Mouse (Mus musculus) hematopoietic stem cell, adult 5-6 weeks (primary cell): ENCODE measurements around the gene Snd1. TPM values are rescaled to one million over a fixed set of nuclear protein-coding genes. Genes with fewer than 3 reads are reported as not detected.

Experiments
- ATAC-seq, 2 experiments: fragments of 125-278 bp in 1 of 2; replicated peaks in 1 of 2; 2 replicates each; pipeline ENCODE4 v1.8.0; 2016 to 2017; ENCODE audit warnings: inconsistent platforms in 2 of 2, mild to moderate bottlenecking in 2 of 2, moderate number of reproducible peaks in 2 of 2, low read depth in 1 of 2, moderate TSS enrichment in 1 of 2; ENCODE audit not compliant: low FRiP score in 2 of 2, poor library complexity in 2 of 2, severe bottlenecking in 2 of 2, insufficient read depth in 1 of 2, low TSS enrichment in 1 of 2
- total RNA-seq: library from RNA; stranded (forward); fragments of 172-1452, 232-1000 nt; gene quantifications from 2 replicates; pipeline ENCODE4 v1.2.3, GENCODE M21; 2017

Gene Snd1
- total RNA-seq, 1 experiment from 2014 or later = 229 TPM

- no peak for ATAC-seq
Measured at GRCm38 (mm10) chr6:28737601-28738000, 262.7 kb downstream of the Snd1 start.

- no peak for ATAC-seq
Measured at GRCm38 (mm10) chr6:28743586-28743985, 268.6 kb downstream of the Snd1 start.

GRCm38 (mm10) chr6:28745864-28746263, 270.9 kb downstream of the Snd1 start:
- no peak for ATAC-seq

- ATAC-seq = no peak
Measured at GRCm38 (mm10) chr6:28747025-28747424, 272.1 kb downstream of the Snd1 start.

- ATAC-seq = no peak
Measured at GRCm38 (mm10) chr6:28747931-28748670, 273.2 kb downstream of the Snd1 start.

GRCm38 (mm10) chr6:28749224-28749623, 274.3 kb downstream of the Snd1 start:
- ATAC-seq = no peak

- no peak for ATAC-seq
Measured at GRCm38 (mm10) chr6:28751186-28751585, 276.2 kb downstream of the Snd1 start.

GRCm38 (mm10) chr6:28753217-28753616, 278.3 kb downstream of the Snd1 start:
- ATAC-seq = no peak

GRCm38 (mm10) chr6:28753681-28754080, 278.7 kb downstream of the Snd1 start:
- ATAC-seq = no peak

- ATAC-seq = no peak
Measured at GRCm38 (mm10) chr6:28754127-28754898, 279.4 kb downstream of the Snd1 start.

- ATAC-seq = no peak
Measured at GRCm38 (mm10) chr6:28756306-28757018, 281.5 kb downstream of the Snd1 start.

- no peak for ATAC-seq
Measured at GRCm38 (mm10) chr6:28758293-28758692, 283.4 kb downstream of the Snd1 start.

GRCm38 (mm10) chr6:28761728-28762127, 286.8 kb downstream of the Snd1 start:
- ATAC-seq = no peak

GRCm38 (mm10) chr6:28762132-28762775, 287.3 kb downstream of the Snd1 start:
- ATAC-seq = no peak

- 0 out of 4 replicates have a peak, but pooled peaks of 1 of the 2 experiments have one; percentile 33 for ATAC-seq
Measured at GRCm38 (mm10) chr6:28766622-28767021, 291.7 kb downstream of the Snd1 start.

- no peak for ATAC-seq
Measured at GRCm38 (mm10) chr6:28767891-28768481, 293.0 kb downstream of the Snd1 start.

- no peak for ATAC-seq
Measured at GRCm38 (mm10) chr6:28771331-28771730, 296.4 kb downstream of the Snd1 start.
